Mouse (Mus musculus): ENCODE measurements at regions not wholly inside any gene's neighbourhood (a gene's known extent, or its start where the extent isn't known, plus 50 kb on each side); places are given as distances from the start of the nearest gene placed in this dataset.

- DNase-seq (ENCODE audit: low read depth, low spot score) = no peak
Measured at GRCm38 (mm10) chr1:149760440-149760839, 200.7 kb downstream of the Pla2g4a start.

- DNase-seq (ENCODE audit: low read depth, low spot score) = no peak
Measured at GRCm38 (mm10) chr1:149758783-149759132, 202.3 kb downstream of the Pla2g4a start.

GRCm38 (mm10) chr1:149758092-149758782, 202.9 kb downstream of the Pla2g4a start:
- peak; percentile 73 for DNase-seq (ENCODE audit: low read depth, low spot score)

- DNase-seq (ENCODE audit: low read depth, low spot score) = no peak
Measured at GRCm38 (mm10) chr1:149753269-149754060, 207.6 kb downstream of the Pla2g4a start.

GRCm38 (mm10) chr1:149749405-149749804, 211.7 kb downstream of the Pla2g4a start:
- DNase-seq (ENCODE audit: low read depth, low spot score) = no peak

- no peak for DNase-seq (ENCODE audit: low read depth, low spot score)
Measured at GRCm38 (mm10) chr1:149738959-149739358, 222.1 kb downstream of the Pla2g4a start.

GRCm38 (mm10) chr1:149734241-149734640, 226.8 kb downstream of the Pla2g4a start:
- DNase-seq (ENCODE audit: low read depth, low spot score) = no peak

- DNase-seq (ENCODE audit: low read depth, low spot score) = no peak
Measured at GRCm38 (mm10) chr1:149715171-149715570, 245.9 kb downstream of the Pla2g4a start.

GRCm38 (mm10) chr1:149712330-149712729, 248.8 kb downstream of the Pla2g4a start:
- DNase-seq (ENCODE audit: low read depth, low spot score) = no peak

- no peak for DNase-seq (ENCODE audit: low read depth, low spot score)
Measured at GRCm38 (mm10) chr1:149705223-149705622, 255.9 kb downstream of the Pla2g4a start.

- no peak for DNase-seq (ENCODE audit: low read depth, low spot score)
Measured at GRCm38 (mm10) chr1:149699411-149699810, 261.7 kb downstream of the Pla2g4a start.

- DNase-seq (ENCODE audit: low read depth, low spot score) = no peak
Measured at GRCm38 (mm10) chr1:149674166-149674565, 286.9 kb downstream of the Pla2g4a start.

- no peak for DNase-seq (ENCODE audit: low read depth, low spot score)
Measured at GRCm38 (mm10) chr1:149672571-149672970, 288.5 kb downstream of the Pla2g4a start.

GRCm38 (mm10) chr1:149672117-149672516, 289.0 kb downstream of the Pla2g4a start:
- DNase-seq (ENCODE audit: low read depth, low spot score) = no peak

GRCm38 (mm10) chr1:149671091-149671490, 290.0 kb downstream of the Pla2g4a start:
- no peak for DNase-seq (ENCODE audit: low read depth, low spot score)

Data from mesoderm, embryonic 11.5 days (tissue).